Mouse (Mus musculus) neural tube, embryonic 15.5 days (tissue): ENCODE measurements around the gene Wwox. TPM values are rescaled to one million over a fixed set of nuclear protein-coding genes. Genes with fewer than 3 reads are reported as not detected.
A peak's percentile ranks its signal among the peaks of the same experiment; 100 is the strongest.

Experiments
- ATAC-seq: fragments of 200-750 bp; cut with Nextera tagmentation; 2 replicates; pipeline ENCODE4 v1.8.0; 2017; ENCODE audit warnings: mild to moderate bottlenecking, moderate TSS enrichment, moderate library complexity; ENCODE audit not compliant: low FRiP score
- H3K27ac ChIP-seq: fragments of 300-500 bp; sonication (generic); replicated peaks from 2 replicates; pipeline ENCODE4 v1.5.1; 2015; ENCODE audit warnings: mild to moderate bottlenecking, inconsistent platforms
- H3K27me3 ChIP-seq: fragments of 300-500 bp; sonication (generic); replicated peaks from 2 replicates; pipeline ENCODE4 v1.6.1; 2015; ENCODE audit warnings: inconsistent platforms
- H3K36me3 ChIP-seq: fragments of 300-500 bp; sonication (generic); 2 replicates; pipeline ENCODE4 v1.6.1; 2015; ENCODE audit warnings: inconsistent platforms
- H3K4me1 ChIP-seq: fragments of 300-500 bp; sonication (generic); 2 replicates; pipeline ENCODE4 v1.6.1; 2015; ENCODE audit warnings: inconsistent platforms
- H3K4me2 ChIP-seq: fragments of 300-500 bp; sonication (generic); 2 replicates; pipeline ENCODE4 v1.6.1; 2015; ENCODE audit warnings: inconsistent platforms, mild to moderate bottlenecking, moderate library complexity
- H3K4me3 ChIP-seq: fragments of 300-500 bp; sonication (generic); replicated peaks from 2 replicates; pipeline ENCODE4 v1.5.1; 2015; ENCODE audit warnings: mild to moderate bottlenecking, inconsistent platforms
- H3K9ac ChIP-seq: fragments of 300-500 bp; sonication (generic); replicated peaks from 2 replicates; pipeline ENCODE4 v1.6.1; 2015; ENCODE audit warnings: mild to moderate bottlenecking, inconsistent platforms
- H3K9me3 ChIP-seq: fragments of 300-500 bp; sonication (generic); replicated peaks from 2 replicates; pipeline ENCODE4 v1.6.1; 2016; ENCODE audit warnings: inconsistent platforms
- WGBS: fragments of 180-500 bp; shearing (Covaris S2); methylation state at CpG from one replicate; pipeline ENCODE4 v1.1.7; 2015; ENCODE audit warnings: mixed read lengths; 5-methylcytosine and 5-hydroxymethylcytosine counted together
- polyA plus RNA-seq: library from polyadenylated mRNA; unstranded; fragments of >200 nt; fragmentation: Nextera tagmentation; extraction: Ambion mirVana; gene quantifications from 2 replicates; pipeline ENCODE4 v1.2.1, GENCODE M21; 2015

Gene Wwox
- polyA plus RNA-seq, 1 experiment from 2014 or later = 12.9 TPM

DNA sequence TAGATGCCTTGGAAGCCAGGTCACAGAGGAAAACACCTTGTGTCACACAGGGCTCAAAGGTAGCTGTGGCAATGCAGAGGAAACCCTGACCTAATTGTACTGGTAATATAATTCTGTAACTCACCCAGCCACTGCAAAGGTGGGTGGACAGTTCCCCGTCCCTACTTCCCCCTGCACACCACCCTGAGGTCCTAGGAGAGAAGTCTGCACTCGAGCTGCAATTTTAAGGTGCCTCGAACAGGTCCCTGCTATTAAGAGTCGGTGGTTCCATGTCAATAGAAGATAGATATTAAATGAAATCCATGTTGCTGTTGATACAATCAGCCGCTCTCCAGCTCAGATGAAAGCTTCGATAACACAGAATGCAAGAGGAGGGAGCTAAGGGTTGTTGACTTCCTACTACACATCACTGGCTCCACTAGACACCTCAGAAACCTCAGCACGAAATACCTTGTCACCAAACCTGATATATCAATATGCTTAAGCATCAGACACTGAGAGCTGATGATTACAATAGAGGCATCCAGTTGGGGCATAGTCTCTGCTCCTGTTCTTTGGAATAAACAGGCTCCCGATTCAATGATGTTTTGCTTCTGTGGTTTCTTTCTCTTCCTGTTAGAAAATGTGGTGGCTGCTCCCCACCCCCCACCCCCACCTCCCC, 441.1 kb downstream of the Wwox start:
- Histone ChIP-seq H3K4me1 (peaks cover 29% of the 10 kb centered on the region), H3K4me2 (no peak overlapping the region), H3K36me3 (no peaks in the 10 kb centered on the region), H3K27ac (no peak overlapping the region), H3K9me3 (no peaks in the 10 kb centered on the region), H3K9ac (no peak overlapping the region), H3K27me3 (peaks cover 5% of the 10 kb centered on the region), H3K4me3 (no peak overlapping the region)
- ATAC-seq = no peak
- 75% methylated on average over 8 of the region's 8 CpGs for WGBS

DNA sequence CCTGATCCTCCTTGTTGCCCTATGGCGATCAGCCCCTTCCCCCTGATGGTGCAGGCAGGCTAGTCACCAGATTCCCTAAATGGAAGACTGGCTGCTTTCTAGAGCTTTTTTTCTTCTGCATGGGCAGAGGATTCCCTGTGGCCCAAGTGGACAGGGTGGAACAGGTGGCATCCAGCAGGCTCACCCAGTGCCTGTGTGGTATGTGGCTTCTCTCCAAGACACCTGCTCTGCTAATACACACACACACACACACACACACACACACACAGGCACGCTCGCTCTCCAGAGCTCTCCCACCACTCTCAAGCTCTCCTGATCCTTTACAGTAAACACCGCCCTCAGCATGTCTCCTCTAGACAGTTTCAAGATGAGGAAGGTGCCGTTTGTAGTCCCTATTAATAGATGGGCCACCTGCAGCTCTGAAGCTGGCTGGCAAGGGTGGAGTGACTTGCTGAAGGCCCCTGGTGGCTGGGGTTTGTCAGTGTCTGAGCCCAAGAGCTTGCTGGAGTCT, 442.5 kb downstream of the Wwox start:
- Histone ChIP-seq H3K27me3 (peaks cover 5% of the 10 kb centered on the region), H3K9me3 (no peaks in the 10 kb centered on the region), H3K27ac (no peak overlapping the region), H3K4me2 (no peak overlapping the region), H3K4me1 (peaks cover 16% of the 10 kb centered on the region), H3K4me3 (no peak overlapping the region), H3K36me3 (no peaks in the 10 kb centered on the region), H3K9ac (no peak overlapping the region)
- ATAC-seq = no peak
- WGBS = 67% methylated on average over 5 of the region's 5 CpGs

DNA sequence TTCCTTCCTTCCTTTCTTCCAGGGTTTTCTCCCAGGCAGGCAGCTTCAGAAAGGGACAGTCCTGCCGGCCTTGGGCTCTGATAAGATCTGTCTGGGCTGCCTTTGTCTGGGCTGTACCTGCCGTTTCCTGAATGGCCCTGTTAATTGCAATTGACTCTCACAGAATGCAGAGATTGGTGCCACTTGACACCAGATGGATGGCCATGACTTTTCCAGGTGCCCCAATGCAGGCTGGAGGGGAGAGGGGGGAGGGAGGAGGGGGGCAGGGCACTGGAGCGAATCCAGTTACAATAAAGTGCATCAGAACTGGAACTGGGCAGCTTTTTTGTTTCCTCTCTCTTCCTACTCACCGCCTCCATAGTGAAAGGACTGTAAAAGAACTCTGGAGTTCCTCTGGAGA, 443.0 kb downstream of the Wwox start:
- H3K27me3 ChIP-seq = peaks cover 5% of the 10 kb centered on the region
- H3K9me3 ChIP-seq = no peaks in the 10 kb centered on the region
- 14% methylated on average over 4 of the region's 4 CpGs for WGBS
- H3K4me2 ChIP-seq = no peak overlapping the region
- H3K4me3 ChIP-seq = no peak overlapping the region
- peaks cover 13% of the 10 kb centered on the region; the same call in 1 of the 2 replicates for H3K4me1 ChIP-seq
- no peak for ATAC-seq
- no peak overlapping the region for H3K27ac ChIP-seq
- no peak overlapping the region for H3K9ac ChIP-seq
- H3K36me3 ChIP-seq = no peaks in the 10 kb centered on the region

GRCm38 (mm10) chr8:114882936-114883606, 443.6 kb downstream of the Wwox start:
- Histone ChIP-seq H3K27ac (no peak overlapping the region), H3K9me3 (no peaks in the 10 kb centered on the region), H3K9ac (no peak overlapping the region), H3K36me3 (no peaks in the 10 kb centered on the region), H3K4me2 (no peak overlapping the region), H3K4me3 (no peak overlapping the region), H3K27me3 (peaks cover 5% of the 10 kb centered on the region), H3K4me1 (peaks cover 13% of the 10 kb centered on the region; the same call in 1 of the 2 replicates)
- no peak for ATAC-seq
- WGBS = 70% methylated on average over 11 of the region's 11 CpGs

DNA sequence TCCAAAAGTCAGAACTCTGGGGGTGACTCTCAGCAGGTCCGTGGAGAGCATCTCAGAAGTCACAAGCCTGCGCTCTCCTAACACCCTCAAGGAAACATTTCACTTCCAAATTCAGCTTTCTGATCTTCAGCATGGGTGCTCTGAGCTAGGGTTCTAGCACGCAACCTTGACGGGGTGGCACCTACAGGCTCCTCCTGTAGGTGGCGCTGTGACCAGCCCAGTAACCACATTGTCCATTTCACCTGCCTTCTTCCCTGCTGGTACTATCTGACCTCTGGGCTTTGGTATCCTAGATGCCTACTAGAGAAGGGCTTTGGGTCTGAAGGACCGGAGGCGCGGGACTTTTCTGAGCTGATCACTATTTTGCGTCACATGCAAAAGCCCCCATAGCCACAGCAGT, 444.5 kb downstream of the Wwox start:
- 83% methylated on average over 9 of the region's 9 CpGs for WGBS
- H3K4me1 ChIP-seq = peaks cover 13% of the 10 kb centered on the region; the same call in 1 of the 2 replicates
- no peak overlapping the region for H3K27ac ChIP-seq
- no peak overlapping the region for H3K9ac ChIP-seq
- no peaks in the 10 kb centered on the region for H3K36me3 ChIP-seq
- ATAC-seq = no peak
- no peak overlapping the region for H3K4me2 ChIP-seq
- no peak overlapping the region for H3K4me3 ChIP-seq
- no peaks in the 10 kb centered on the region; the same call in none of the 2 replicates for H3K27me3 ChIP-seq
- no peaks in the 10 kb centered on the region for H3K9me3 ChIP-seq

GRCm38 (mm10) chr8:114885026-114885592, 445.7 kb downstream of the Wwox start:
- H3K9me3 ChIP-seq = no peaks in the 10 kb centered on the region
- no peak overlapping the region for H3K4me3 ChIP-seq
- ATAC-seq = no peak
- H3K36me3 ChIP-seq = no peaks in the 10 kb centered on the region
- H3K27me3 ChIP-seq = no peaks in the 10 kb centered on the region; the same call in 1 of the 2 replicates
- WGBS = 40% methylated on average over 18 of the region's 18 CpGs
- H3K9ac ChIP-seq = no peak overlapping the region
- H3K4me1 ChIP-seq = peaks cover 22% of the 10 kb centered on the region
- no peak overlapping the region for H3K4me2 ChIP-seq
- H3K27ac ChIP-seq = no peak overlapping the region

DNA sequence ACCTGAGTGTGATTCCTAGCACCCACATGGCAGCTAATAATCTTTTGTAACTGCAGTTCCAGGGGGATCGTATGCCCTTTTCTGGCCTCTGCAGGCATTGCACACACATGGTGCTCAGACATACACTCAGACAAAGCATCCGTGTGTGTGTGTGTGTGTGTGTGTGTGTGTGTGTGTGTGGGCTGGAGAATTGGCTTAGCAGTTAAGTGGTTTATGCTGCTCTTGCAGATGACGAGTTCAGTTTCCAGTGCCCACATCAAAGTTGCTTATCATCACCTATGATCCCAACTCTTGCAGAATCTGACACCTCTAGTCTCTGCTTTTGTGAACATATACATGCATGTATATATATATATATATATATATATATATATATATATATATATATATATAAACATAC, 448.9 kb downstream of the Wwox start:
- 96% methylated on average over 3 of the region's 3 CpGs for WGBS
- Histone ChIP-seq H3K27me3 (no peaks in the 10 kb centered on the region; the same call in 1 of the 2 replicates), H3K9ac (no peak overlapping the region), H3K4me2 (no peak overlapping the region), H3K4me1 (peaks cover 19% of the 10 kb centered on the region), H3K4me3 (no peak overlapping the region), H3K9me3 (no peaks in the 10 kb centered on the region), H3K27ac (no peak overlapping the region), H3K36me3 (no peaks in the 10 kb centered on the region)
- no peak for ATAC-seq

DNA sequence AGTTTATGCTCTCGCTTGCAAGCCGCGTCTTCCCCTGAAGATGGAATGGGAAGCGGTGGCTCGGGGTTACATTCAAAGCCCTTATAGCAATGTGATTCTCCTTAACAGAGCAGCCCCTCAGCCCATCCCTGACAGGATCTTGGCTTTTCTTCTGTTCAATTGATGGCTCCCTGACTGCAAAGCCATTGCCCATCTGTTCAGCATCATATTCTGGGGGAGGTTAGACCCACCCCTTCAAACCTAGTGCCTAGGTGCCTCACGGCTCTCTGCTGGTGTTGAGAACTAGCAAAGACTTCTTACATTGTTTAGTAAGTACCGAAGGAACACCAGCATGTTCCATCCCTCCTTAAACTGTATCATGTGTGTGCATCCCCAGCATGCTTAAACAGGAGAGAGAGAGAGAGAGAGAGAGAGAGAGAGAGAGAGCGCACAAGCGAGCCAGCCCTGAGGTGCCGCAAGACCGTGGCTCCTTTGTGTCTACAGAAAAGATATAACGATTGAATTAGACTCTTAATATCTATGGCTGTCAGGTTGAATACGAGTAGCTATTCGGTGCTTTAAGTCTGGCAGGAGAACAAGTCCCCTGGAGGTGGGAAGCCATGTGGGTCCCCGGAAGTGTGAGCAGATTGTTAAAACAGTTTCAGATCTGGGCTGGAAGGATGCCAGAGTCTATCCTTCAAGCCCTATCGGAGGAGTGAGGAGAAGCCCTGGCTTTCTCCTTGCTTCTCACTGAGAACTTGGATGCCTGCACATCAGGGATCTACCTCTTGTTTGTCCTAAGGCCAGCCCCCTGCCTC, 450.3 kb downstream of the Wwox start:
- Histone ChIP-seq H3K9ac (no peak overlapping the region), H3K27me3 (no peaks in the 10 kb centered on the region; the same call in 1 of the 2 replicates), H3K4me2 (peak overlapping the region; percentile 39), H3K27ac (no peak overlapping the region), H3K4me1 (peaks cover 18% of the 10 kb centered on the region), H3K36me3 (no peaks in the 10 kb centered on the region), H3K9me3 (no peaks in the 10 kb centered on the region), H3K4me3 (no peak overlapping the region)
- ATAC-seq = peak; percentile 41; the same call in 1 of the 2 replicates
- WGBS = 28% methylated on average over 16 of the region's 16 CpGs

DNA sequence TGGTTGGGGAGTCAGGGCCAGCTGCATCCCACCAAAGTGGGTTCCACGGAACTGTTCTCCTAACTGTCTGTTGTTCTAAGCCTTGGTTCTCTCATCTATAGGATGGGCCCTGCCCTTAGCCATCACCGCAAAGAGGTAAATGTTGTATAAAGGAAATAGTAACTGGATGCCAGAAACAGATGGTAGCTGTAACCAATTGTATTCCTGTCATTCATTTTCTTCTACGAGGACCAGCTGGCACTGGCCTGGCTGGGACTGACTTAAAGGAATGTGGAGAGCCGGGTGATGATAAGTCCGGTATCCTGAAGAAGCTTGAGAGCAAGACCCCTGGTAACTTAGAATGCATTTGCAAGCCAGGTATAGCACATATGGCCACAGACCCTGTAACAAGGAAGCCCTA, 451.0 kb downstream of the Wwox start:
- Histone ChIP-seq H3K4me1 (peaks cover 13% of the 10 kb centered on the region), H3K27me3 (no peaks in the 10 kb centered on the region; the same call in 1 of the 2 replicates), H3K9ac (no peak overlapping the region), H3K36me3 (no peaks in the 10 kb centered on the region), H3K4me2 (0 out of 2 replicates have a peak overlapping the region, but pooled peaks have one; percentile 39), H3K27ac (no peak overlapping the region), H3K4me3 (no peak overlapping the region), H3K9me3 (no peaks in the 10 kb centered on the region)
- no peak for ATAC-seq
- 52% methylated on average over 5 of the region's 5 CpGs for WGBS

- Histone ChIP-seq H3K27ac (no peak overlapping the region), H3K36me3 (no peaks in the 10 kb centered on the region), H3K4me2 (no peak overlapping the region), H3K4me1 (peaks cover 13% of the 10 kb centered on the region), H3K9me3 (no peaks in the 10 kb centered on the region), H3K27me3 (no peaks in the 10 kb centered on the region; the same call in 1 of the 2 replicates), H3K4me3 (no peak overlapping the region), H3K9ac (no peak overlapping the region)
- no peak for ATAC-seq
- WGBS = 54% methylated on average over 4 of the region's 4 CpGs
Measured at GRCm38 (mm10) chr8:114891252-114891651, 451.8 kb downstream of the Wwox start.

GRCm38 (mm10) chr8:114897432-114897831, 458.0 kb downstream of the Wwox start:
- H3K36me3 ChIP-seq = no peaks in the 10 kb centered on the region
- H3K27ac ChIP-seq = no peak overlapping the region
- WGBS = 83% methylated on average over 8 of the region's 8 CpGs
- H3K4me3 ChIP-seq = no peak overlapping the region
- peaks cover 8% of the 10 kb centered on the region for H3K4me1 ChIP-seq
- no peak overlapping the region for H3K9ac ChIP-seq
- no peak for ATAC-seq
- no peaks in the 10 kb centered on the region for H3K9me3 ChIP-seq
- H3K4me2 ChIP-seq = no peak overlapping the region
- H3K27me3 ChIP-seq = peaks cover 3% of the 10 kb centered on the region; the same call in 1 of the 2 replicates
